Mouse (Mus musculus) megakaryocyte progenitor cell, adult 5-6 weeks (primary cell): ENCODE data around the gene Olfr430. TPM values are rescaled to one million over a fixed set of nuclear protein-coding genes. Genes with fewer than 3 reads are reported as not detected.

ENCODE experiments used
- ATAC-seq: replicated peaks from 2 replicates; pipeline ENCODE4 v1.8.0; 2016; ENCODE audit warnings: mild to moderate bottlenecking, moderate TSS enrichment, inconsistent platforms; ENCODE audit not compliant: poor library complexity
- total RNA-seq, 2 experiments: library from RNA; stranded (forward) in 1 of 2; stranded (reverse) in 1 of 2; fragments of 157-497, 149-512 nt in 1 of 2; fragments of 200-1000 nt in 1 of 2; gene quantifications; 2 replicates each; pipeline versions ENCODE4 v1.2.3 to v1.2.4; 2015 to 2017

Gene Olfr430
- total RNA-seq (2015) (not detected in 2 replicates), total RNA-seq (2017) (not detected in 2 replicates)

GRCm38 (mm10) chr1:174066305-174066704 lies at the start of gene Olfr430:
Gene Olfr430, plus strand, starts transcription at chr1:174066605.
- no peak for ATAC-seq

GRCm38 (mm10) chr1:174031698-174032097 lies 34.7 kb upstream of the Olfr430 start, which contains the start of gene Ifi205:
Gene Ifi205, minus strand, starts transcription at chr1:174031810.
- ATAC-seq: 0 out of 2 replicates have a peak, but pooled peaks have one; percentile 20

GRCm38 (mm10) chr1:174035841-174036240 lies 30.6 kb upstream of the Olfr430 start:
- no peak for ATAC-seq

- ATAC-seq: no peak
These were observed 27.9 kb upstream of the Olfr430 start for GRCm38 (mm10) chr1:174038480-174038879.

GRCm38 (mm10) chr1:174040523-174041177 lies 25.8 kb upstream of the Olfr430 start, which contains the start of gene Olfr433:
Gene Olfr433, plus strand, starts transcription at chr1:174040705.
- ATAC-seq: peak; percentile 79

GRCm38 (mm10) chr1:174042091-174042884 lies 24.1 kb upstream of the Olfr430 start:
- ATAC-seq: peak; percentile 71

GRCm38 (mm10) chr1:174044431-174044830 lies 22.0 kb upstream of the Olfr430 start:
- ATAC-seq: no peak

GRCm38 (mm10) chr1:174048227-174048626 lies 18.2 kb upstream of the Olfr430 start:
- peak; percentile 74 for ATAC-seq

- peak; percentile 0; the same call in 1 of the 2 replicates for ATAC-seq
These were observed 17.5 kb upstream of the Olfr430 start, which contains the start of gene Olfr432 for GRCm38 (mm10) chr1:174048893-174049292. Gene Olfr432, plus strand, starts transcription at chr1:174049205.

GRCm38 (mm10) chr1:174049357-174049756 lies 17.0 kb upstream of the Olfr430 start:
- ATAC-seq: peak; percentile 78

- ATAC-seq: no peak
These were observed 15.9 kb upstream of the Olfr430 start for GRCm38 (mm10) chr1:174050532-174050931.

- ATAC-seq: no peak
These were observed 14.9 kb upstream of the Olfr430 start for GRCm38 (mm10) chr1:174051515-174051914.

- ATAC-seq: peak; percentile 56
These were observed 14.4 kb upstream of the Olfr430 start for GRCm38 (mm10) chr1:174051931-174052536.

- peak; percentile 9; the same call in 1 of the 2 replicates for ATAC-seq
These were observed 13.4 kb upstream of the Olfr430 start for GRCm38 (mm10) chr1:174052981-174053380.

- peak; percentile 51 for ATAC-seq
These were observed 11.2 kb upstream of the Olfr430 start for GRCm38 (mm10) chr1:174055248-174055647.

GRCm38 (mm10) chr1:174084031-174084430 lies 17.6 kb downstream of the Olfr430 start, which contains the start of gene Olfr429:
Gene Olfr429, plus strand, starts transcription at chr1:174084331.
- ATAC-seq: no peak

- no peak; the same call in 1 of the 2 replicates for ATAC-seq
These were observed 30.2 kb downstream of the Olfr430 start, which contains the start of gene Olfr427 for GRCm38 (mm10) chr1:174096591-174096990. Gene Olfr427, plus strand, starts transcription at chr1:174096891.

- peak; percentile 68 for ATAC-seq
These were observed 37.3 kb downstream of the Olfr430 start for GRCm38 (mm10) chr1:174103735-174104134.

- no peak for ATAC-seq
These were observed 54.7 kb downstream of the Olfr430 start, which contains the start of gene Olfr231 for GRCm38 (mm10) chr1:174121062-174121461. Gene Olfr231, minus strand, starts transcription at chr1:174121162.
